Mouse (Mus musculus): ENCODE data around the gene Mkrn1. TPM values are rescaled to one million over a fixed set of nuclear protein-coding genes. Genes with fewer than 3 reads are reported as not detected.
"Not testable (repeated sequence)": the region's sequence is repeated elsewhere in the genome, so short reads cannot be mapped to it uniquely, and the experiment has no call there.

Mkrn1 gene
- polyA plus RNA-seq, 1 experiment from 2014 or later: 55.1 TPM

DNA sequence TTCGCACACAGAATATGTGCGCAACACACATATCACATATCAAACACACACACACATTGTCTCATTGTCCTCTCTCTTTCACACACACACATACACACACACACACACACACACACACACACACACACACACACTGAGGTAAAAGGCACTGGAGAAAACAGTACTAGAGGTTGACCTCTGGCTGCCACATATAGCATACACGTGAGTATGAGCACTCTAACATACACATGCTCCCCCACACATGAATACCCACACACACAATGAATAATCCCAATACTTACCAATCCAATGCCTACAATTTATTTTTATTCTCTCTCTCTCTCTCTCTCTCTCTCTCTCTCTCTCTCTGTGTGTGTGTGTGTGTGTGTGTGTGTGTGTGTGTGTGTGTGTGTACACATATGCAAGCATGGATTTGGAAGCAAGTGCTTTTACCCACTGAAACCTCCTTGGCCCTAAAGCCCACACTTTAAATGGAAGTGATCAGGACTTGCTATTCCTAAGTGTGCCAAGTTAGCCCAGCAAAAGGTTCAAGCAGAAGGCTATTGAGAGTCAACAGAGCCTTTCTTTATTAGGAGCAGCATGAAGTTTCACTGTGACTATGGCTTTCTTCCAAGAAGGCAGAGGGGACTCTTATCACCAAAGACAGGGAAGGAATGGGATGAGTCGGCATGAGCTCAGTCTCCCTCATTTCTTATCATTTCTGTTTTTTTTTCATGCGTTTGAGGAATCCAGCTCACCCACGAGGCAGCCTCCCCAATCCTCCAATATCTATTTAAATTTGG is 8.9 kb upstream of the Mkrn1 start:
- H3K9ac ChIP-seq: no peak overlapping the region
- WGBS: 49% methylated on average over 6 of the region's 6 CpGs
- H3K27me3 ChIP-seq (replicated peaks): no peaks in the 10 kb centered on the region
- H3K36me3 ChIP-seq: no peaks in the 10 kb centered on the region
- H3K27ac ChIP-seq (ENCODE audit: poor library complexity, severe bottlenecking): 0 out of 2 replicates have a peak overlapping the region, but pooled peaks have one; percentile 23
- H3K4me3 ChIP-seq: no peak overlapping the region
- no peaks in the 10 kb centered on the region for H3K9me3 ChIP-seq (replicated peaks)
- no peaks in the 10 kb centered on the region for H3K4me1 ChIP-seq (replicated peaks)
- no peak overlapping the region for H3K4me2 ChIP-seq
- ATAC-seq (ENCODE audit: insufficient number of reproducible peaks, low FRiP score): peak; percentile 79

DNA sequence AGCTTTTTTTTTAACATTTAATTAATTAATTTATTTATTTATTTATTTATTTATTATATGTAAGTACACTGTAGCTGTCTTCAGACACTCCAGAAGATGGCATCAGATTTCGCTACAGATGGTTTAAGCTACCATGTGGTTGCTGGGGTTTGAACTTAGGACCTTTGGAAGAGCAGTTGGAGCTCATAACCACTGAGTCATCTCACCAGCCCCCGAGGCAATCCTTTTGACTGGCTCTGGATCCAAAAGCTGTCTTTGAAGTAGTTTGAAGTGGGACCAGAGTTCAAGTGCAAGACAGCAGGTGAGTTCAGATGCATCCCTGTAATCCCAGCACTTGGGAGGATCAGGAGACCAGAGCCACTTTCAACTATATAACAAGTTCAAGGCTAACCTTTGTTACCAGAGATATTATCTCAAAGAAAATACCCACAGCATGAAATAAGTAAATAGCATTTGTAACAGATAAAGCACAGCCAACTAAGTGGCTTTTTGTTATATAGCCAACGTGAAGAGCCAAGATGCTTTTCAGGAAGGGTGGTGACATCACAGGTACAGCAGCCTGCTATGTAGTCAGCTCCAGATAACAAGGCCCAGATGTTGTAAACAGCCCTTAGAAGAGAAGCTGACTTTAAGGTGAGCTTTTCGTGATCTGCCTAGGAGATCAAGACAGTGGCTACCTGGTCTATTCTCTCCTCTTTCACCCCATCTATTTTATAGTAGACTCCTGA is 7.2 kb upstream of the Mkrn1 start:
- no peak overlapping the region for H3K27ac ChIP-seq (ENCODE audit: poor library complexity, severe bottlenecking)
- no peak overlapping the region for H3K4me3 ChIP-seq
- H3K9ac ChIP-seq: no peak overlapping the region
- H3K4me1 ChIP-seq (replicated peaks): no peaks in the 10 kb centered on the region
- no peaks in the 10 kb centered on the region for H3K9me3 ChIP-seq (replicated peaks)
- H3K4me2 ChIP-seq: no peak overlapping the region
- 0 out of 2 replicates have a peak, but pooled peaks have one; percentile 37 for ATAC-seq (ENCODE audit: insufficient number of reproducible peaks, low FRiP score)
- peaks cover 8% of the 10 kb centered on the region for H3K27me3 ChIP-seq (replicated peaks)
- 72% methylated on average over 4 of the region's 4 CpGs for WGBS
- no peaks in the 10 kb centered on the region for H3K36me3 ChIP-seq

DNA sequence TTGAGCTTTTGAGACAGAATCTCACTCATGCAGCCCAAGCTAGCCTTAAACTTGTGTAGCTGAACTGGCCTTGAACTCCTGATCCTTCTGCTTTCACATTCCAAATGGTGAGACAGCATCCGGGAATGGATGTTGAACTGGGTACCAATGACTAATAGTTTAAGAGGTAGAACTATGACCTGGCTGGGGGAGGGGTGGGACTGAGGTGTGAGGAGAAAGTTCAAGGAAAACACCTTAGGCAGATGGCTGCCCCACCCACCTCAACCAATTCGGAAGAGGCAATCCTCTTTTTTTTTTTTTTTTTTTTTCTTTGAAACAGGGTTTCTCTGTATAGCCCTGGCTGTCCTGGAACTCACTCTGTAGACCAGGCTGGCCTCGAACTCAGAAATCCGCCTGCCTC is 6.5 kb upstream of the Mkrn1 start:
- H3K4me2 ChIP-seq: no peak overlapping the region
- no peaks in the 10 kb centered on the region for H3K9me3 ChIP-seq (replicated peaks)
- no peak overlapping the region for H3K4me3 ChIP-seq
- H3K27ac ChIP-seq (ENCODE audit: poor library complexity, severe bottlenecking): no peak overlapping the region
- peaks cover 13% of the 10 kb centered on the region for H3K27me3 ChIP-seq (replicated peaks)
- no peak for ATAC-seq (ENCODE audit: insufficient number of reproducible peaks, low FRiP score)
- no peak overlapping the region for H3K9ac ChIP-seq
- H3K36me3 ChIP-seq: no peaks in the 10 kb centered on the region
- H3K4me1 ChIP-seq (replicated peaks): no peaks in the 10 kb centered on the region
- 77% methylated on average over 4 of the region's 4 CpGs for WGBS

DNA sequence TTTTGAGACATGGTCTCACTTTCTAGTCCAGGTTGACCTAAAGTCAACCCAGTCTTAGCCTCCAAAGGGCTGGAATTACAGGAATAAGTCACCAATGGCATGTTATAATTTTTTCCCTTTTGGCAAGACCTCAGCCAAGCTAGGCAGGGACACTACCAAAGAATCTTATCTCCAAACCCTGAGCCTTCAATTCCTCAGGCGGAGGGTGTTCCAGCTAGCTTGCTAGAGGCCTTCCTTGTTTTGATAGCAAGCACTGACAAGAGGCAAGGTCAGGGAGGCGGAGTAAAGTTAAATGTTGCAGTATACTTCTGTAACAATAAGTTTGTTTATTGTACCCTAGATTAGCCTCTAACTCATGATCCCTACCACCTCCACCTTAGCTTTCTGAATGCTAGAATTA is 4.9 kb upstream of the Mkrn1 start:
- no peak for ATAC-seq (ENCODE audit: insufficient number of reproducible peaks, low FRiP score)
- no peaks in the 10 kb centered on the region for H3K36me3 ChIP-seq
- H3K9ac ChIP-seq: no peak overlapping the region
- no peak overlapping the region for H3K27ac ChIP-seq (ENCODE audit: poor library complexity, severe bottlenecking)
- no peaks in the 10 kb centered on the region for H3K9me3 ChIP-seq (replicated peaks)
- WGBS: 56% methylated on average over 2 of the region's 2 CpGs
- peaks cover 22% of the 10 kb centered on the region for H3K27me3 ChIP-seq (replicated peaks)
- no peak overlapping the region for H3K4me2 ChIP-seq
- no peak overlapping the region for H3K4me3 ChIP-seq
- H3K4me1 ChIP-seq (replicated peaks): no peaks in the 10 kb centered on the region

DNA sequence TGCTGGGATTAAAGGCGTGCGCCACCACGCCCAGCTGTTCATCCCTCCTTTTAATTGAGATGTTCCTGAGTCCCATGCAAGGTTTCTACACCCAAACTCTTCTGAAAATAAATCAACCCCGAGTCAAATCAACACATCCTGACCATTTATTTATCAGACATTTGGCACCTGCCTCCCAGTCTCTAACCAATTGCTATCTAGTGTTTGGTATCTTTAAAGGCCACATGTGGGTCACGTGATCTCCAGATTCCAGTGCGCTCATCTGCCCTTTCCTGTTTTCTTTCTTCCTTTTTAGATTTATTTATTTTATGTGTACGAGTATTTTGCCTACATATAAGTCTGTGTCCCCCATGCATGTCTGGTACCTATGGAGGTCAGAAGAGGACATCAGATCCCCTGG is 3.4 kb upstream of the Mkrn1 start:
- 78% methylated on average over 7 of the region's 7 CpGs for WGBS

DNA sequence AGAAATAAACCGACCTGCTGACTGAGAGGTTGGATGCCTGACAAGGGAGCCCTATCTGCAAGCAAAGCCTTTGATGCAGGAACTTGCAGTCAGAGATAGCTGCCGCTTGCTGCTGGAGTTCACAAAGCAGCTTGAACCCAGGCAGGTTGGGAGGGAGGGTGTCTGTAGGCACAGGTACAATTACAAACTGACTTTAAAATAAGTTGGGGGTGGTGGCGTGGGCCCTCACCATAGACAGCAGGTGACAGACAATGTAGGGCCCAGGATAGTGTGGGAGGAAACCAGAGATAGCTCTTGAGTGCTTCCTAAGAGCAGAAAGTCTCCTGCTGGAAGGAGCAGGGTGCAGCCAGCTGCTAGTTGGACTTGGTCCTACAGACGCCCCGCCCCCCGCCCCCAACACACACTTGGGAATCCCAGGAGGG is 2.9 kb upstream of the Mkrn1 start:
- ATAC-seq (ENCODE audit: insufficient number of reproducible peaks, low FRiP score): no peak
- H3K27me3 ChIP-seq (replicated peaks): peaks cover 25% of the 10 kb centered on the region
- H3K4me1 ChIP-seq (replicated peaks): 0 out of 2 replicates have a peak, but pooled peaks cover 7% of the 10 kb centered on the region
- 53% methylated on average over 6 of the region's 6 CpGs for WGBS
- H3K27ac ChIP-seq (ENCODE audit: poor library complexity, severe bottlenecking): no peak overlapping the region
- no peak overlapping the region for H3K4me3 ChIP-seq
- no peak overlapping the region for H3K9ac ChIP-seq
- H3K4me2 ChIP-seq: no peak overlapping the region
- no peaks in the 10 kb centered on the region for H3K36me3 ChIP-seq
- no peaks in the 10 kb centered on the region for H3K9me3 ChIP-seq (replicated peaks)

More for the DNA sequence above, 3.4 kb upstream of the Mkrn1 start:
- Histone ChIP-seq H3K9ac (no peak overlapping the region), H3K27ac (ENCODE audit: poor library complexity, severe bottlenecking) (no peak overlapping the region), H3K4me2 (no peak overlapping the region), H3K4me3 (no peak overlapping the region), H3K9me3 (replicated peaks) (no peaks in the 10 kb centered on the region), H3K4me1 (replicated peaks) (0 out of 2 replicates have a peak, but pooled peaks cover 7% of the 10 kb centered on the region), H3K36me3 (no peaks in the 10 kb centered on the region), H3K27me3 (replicated peaks) (peaks cover 22% of the 10 kb centered on the region)
- no peak for ATAC-seq (ENCODE audit: insufficient number of reproducible peaks, low FRiP score)

DNA sequence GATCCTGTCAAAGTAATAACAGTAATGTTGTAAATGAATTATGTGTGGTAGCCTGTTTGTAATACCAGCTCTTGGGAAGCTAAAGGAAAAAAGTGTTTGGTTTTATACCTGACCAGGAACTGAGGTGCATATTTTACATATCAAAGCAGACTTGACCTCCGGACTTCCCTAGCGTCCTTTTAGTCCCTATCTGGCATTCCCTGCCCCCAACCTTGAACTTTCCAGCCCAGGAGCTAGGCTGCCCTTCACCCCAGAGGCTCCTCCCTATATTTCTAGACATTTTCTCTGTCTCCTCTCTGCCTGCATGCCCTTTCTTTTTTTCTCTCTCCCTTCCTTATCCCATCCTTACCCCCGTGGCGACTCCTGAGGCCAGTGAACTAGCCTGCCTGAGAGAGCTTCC is 605 bp upstream of the Mkrn1 start:
- Histone ChIP-seq H3K9me3 (replicated peaks) (no peaks in the 10 kb centered on the region), H3K27ac (ENCODE audit: poor library complexity, severe bottlenecking) (no peak overlapping the region), H3K9ac (no peak overlapping the region), H3K27me3 (replicated peaks) (peaks cover 35% of the 10 kb centered on the region), H3K4me1 (replicated peaks) (0 out of 2 replicates have a peak, but pooled peaks cover 7% of the 10 kb centered on the region), H3K36me3 (no peaks in the 10 kb centered on the region), H3K4me3 (peak overlapping the region; percentile 99; the same call in 1 of the 2 replicates), H3K4me2 (0 out of 2 replicates have a peak overlapping the region, but pooled peaks have one; percentile 85)
- ATAC-seq (ENCODE audit: insufficient number of reproducible peaks, low FRiP score): no peak
- WGBS: 34% methylated on average over 4 of the region's 4 CpGs

DNA sequence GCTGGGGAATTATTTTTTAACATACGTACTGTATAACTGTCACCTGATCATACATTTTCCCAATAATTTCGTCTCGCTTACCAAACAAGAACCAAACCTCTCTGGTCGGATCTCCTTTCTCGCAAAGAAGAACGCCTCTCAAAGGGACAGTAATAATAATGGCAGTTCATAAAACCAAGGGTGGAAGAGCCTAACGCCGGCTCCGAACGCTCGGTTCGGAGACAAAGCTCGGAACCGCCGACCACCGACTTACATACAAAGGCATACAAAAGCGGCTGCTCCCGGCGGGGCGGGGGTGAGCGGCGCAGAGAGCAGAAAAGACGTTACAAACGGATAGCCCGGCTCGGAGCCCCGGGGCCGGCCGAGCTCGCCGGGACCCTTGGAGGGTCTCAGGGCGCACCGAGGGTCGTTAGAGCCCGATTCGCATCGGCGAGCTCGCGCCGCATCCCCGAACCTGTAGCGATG is 844 bp downstream of the Mkrn1 start:
- Histone ChIP-seq H3K36me3 (no peaks in the 10 kb centered on the region), H3K9ac (peak overlapping the region; percentile 81), H3K4me2 (peak overlapping the region; percentile 85), H3K9me3 (replicated peaks) (no peaks in the 10 kb centered on the region), H3K4me1 (replicated peaks) (0 out of 2 replicates have a peak, but pooled peaks cover 7% of the 10 kb centered on the region), H3K4me3 (peak overlapping the region; percentile 99), H3K27ac (ENCODE audit: poor library complexity, severe bottlenecking) (peak overlapping the region; percentile 72; the same call in 1 of the 2 replicates), H3K27me3 (replicated peaks) (peaks cover 35% of the 10 kb centered on the region)
- WGBS: under 1% methylated on average over 38 of the region's 43 CpGs
- ATAC-seq (ENCODE audit: insufficient number of reproducible peaks, low FRiP score): 0 out of 2 replicates have a peak, but pooled peaks have one; percentile 1

DNA sequence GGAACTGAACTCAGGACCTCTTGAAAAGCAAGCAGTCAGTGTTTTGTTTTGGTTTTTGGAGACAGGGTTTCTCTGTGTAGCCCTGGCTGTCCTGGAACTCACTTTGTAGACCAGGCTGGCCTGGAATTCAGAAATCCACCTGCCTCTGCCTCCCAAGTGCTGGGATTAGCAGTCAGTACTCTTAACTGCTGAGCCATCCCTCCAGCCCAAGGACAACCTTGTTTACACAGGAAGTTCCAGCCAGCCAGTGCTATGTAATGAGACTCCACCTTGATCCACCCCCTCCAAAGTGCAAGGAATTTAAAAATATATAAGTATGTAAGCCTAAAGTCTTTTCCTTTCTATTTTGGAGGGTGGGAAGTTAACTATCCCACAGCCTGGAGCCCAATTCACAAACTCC is 3.6 kb downstream of the Mkrn1 start:
- not testable (repeated sequence) for H3K4me2 ChIP-seq; H3K9ac ChIP-seq; H3K9me3 ChIP-seq (replicated peaks); H3K36me3 ChIP-seq; ATAC-seq (ENCODE audit: insufficient number of reproducible peaks, low FRiP score); H3K4me3 ChIP-seq; H3K27ac ChIP-seq (ENCODE audit: poor library complexity, severe bottlenecking); H3K4me1 ChIP-seq (replicated peaks)
- peaks cover 21% of the 10 kb centered on the region for H3K27me3 ChIP-seq (replicated peaks)

DNA sequence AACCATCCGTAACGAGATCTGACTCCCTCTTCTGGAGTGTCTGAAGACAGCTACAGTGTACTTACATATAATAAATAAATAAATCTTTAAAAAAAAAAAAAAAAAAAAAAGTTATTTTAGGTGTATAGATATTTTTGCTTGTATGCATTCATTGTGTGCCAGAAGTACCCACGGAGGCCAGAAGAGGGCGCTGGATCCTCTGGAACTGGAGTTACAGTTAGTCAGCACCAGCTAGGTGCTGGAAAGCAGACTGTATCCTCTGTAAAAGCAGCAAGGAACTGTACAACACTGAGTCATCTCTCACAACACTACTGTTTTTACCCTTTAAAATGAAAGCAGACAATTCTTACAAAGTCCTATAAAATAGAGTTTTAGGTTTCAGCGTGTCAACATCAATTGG is 4.5 kb downstream of the Mkrn1 start:
- Histone ChIP-seq H3K27ac (ENCODE audit: poor library complexity, severe bottlenecking) (no peak overlapping the region), H3K36me3 (no peaks in the 10 kb centered on the region), H3K4me2 (no peak overlapping the region), H3K27me3 (replicated peaks) (peaks cover 13% of the 10 kb centered on the region; the same call in 1 of the 2 replicates), H3K4me1 (replicated peaks) (0 out of 2 replicates have a peak, but pooled peaks cover 7% of the 10 kb centered on the region), H3K9me3 (replicated peaks) (no peaks in the 10 kb centered on the region), H3K9ac (no peak overlapping the region), H3K4me3 (no peak overlapping the region)
- no peak for ATAC-seq (ENCODE audit: insufficient number of reproducible peaks, low FRiP score)
- 47% methylated on average over 3 of the region's 5 CpGs for WGBS

DNA sequence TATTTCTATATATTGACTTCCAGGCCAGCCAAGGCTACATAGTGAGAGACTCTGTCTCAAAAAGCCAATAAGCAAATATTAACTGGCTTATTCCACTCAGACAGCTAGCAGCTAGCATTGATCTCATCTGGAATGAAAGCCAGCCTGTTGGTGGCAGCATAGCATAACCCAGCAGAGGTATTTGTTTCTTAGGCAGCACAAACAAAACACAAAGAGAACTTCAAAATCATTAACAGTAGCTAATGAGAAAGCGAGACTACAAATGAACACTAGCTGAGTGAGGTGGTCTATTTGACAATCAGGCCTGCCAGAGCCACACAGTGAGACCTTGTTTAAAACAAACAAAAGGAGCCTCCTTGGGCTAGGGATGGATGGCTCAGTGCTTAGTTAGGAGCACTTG is 6.2 kb downstream of the Mkrn1 start:
- Histone ChIP-seq H3K36me3 (peaks cover 2% of the 10 kb centered on the region; the same call in 1 of the 2 replicates), H3K4me1 (replicated peaks) (0 out of 2 replicates have a peak, but pooled peaks cover 3% of the 10 kb centered on the region), H3K27me3 (replicated peaks) (peaks cover 13% of the 10 kb centered on the region; the same call in 1 of the 2 replicates), H3K9ac (no peak overlapping the region), H3K9me3 (replicated peaks) (no peaks in the 10 kb centered on the region), H3K4me3 (no peak overlapping the region), H3K27ac (ENCODE audit: poor library complexity, severe bottlenecking) (no peak overlapping the region), H3K4me2 (no peak overlapping the region)
- ATAC-seq (ENCODE audit: insufficient number of reproducible peaks, low FRiP score): no peak
- WGBS: 92% methylated on average over 1 of the region's 1 CpGs

Measured in heart, embryonic 12.5 days (tissue).